8 mouse cellular contexts compared by ENCODE assay signal in genomic region chr8:124897386-124898250, GRCm38 (mm10). TPM values are rescaled to one million over a fixed set of nuclear protein-coding genes. Genes with fewer than 3 reads are reported as not detected.
DNase-seq lines count a peak whose midpoint lies in the region; ATAC-seq lines count a peak whose summit lies in the region.

TSS of gene Exoc8 (minus strand) at chr8:124897705.
TSS of gene Sprtn (plus strand) at chr8:124897886.

- peak within 1 kb of the TSS; percentile 76 for H3K27ac ChIP-seq in brown adipose tissue, adult 24 weeks (replicated peaks; ENCODE audit: low read depth, low read length)
- peak within 1 kb of the TSS; percentile 91 for H3K27ac ChIP-seq in heart, embryonic 13.5 days (replicated peaks)
- peak within 1 kb of the TSS; percentile 93 for H3K27ac ChIP-seq in liver, embryonic 12.5 days
- peak within 1 kb of the TSS; percentile 85 for H3K27ac ChIP-seq in stomach, embryonic 15.5 days

- H3K4me2 ChIP-seq in heart, embryonic 13.5 days = peak within 1 kb of the TSS; percentile 91
- peak within 1 kb of the TSS; percentile 99 for H3K4me2 ChIP-seq in liver, embryonic 12.5 days
- peak within 1 kb of the TSS; percentile 97 for H3K4me2 ChIP-seq in stomach, embryonic 15.5 days

- H3K36me3 ChIP-seq in heart, embryonic 13.5 days = peaks cover 70% of the 10 kb centered on the region
- H3K36me3 ChIP-seq in liver, embryonic 12.5 days = peaks cover 75% of the 10 kb centered on the region
- H3K36me3 ChIP-seq in stomach, embryonic 15.5 days = peaks cover 33% of the 10 kb centered on the region

- H3K9ac ChIP-seq in heart, embryonic 13.5 days = peak within 1 kb of the TSS; percentile 95
- H3K9ac ChIP-seq in liver, embryonic 12.5 days = peak within 1 kb of the TSS; percentile 93
- peak within 1 kb of the TSS; percentile 84 for H3K9ac ChIP-seq in stomach, embryonic 15.5 days

- H3K9me3 ChIP-seq in heart, embryonic 13.5 days = no peaks in the 10 kb centered on the region
- no peaks in the 10 kb centered on the region for H3K9me3 ChIP-seq in liver, embryonic 12.5 days (replicated peaks)
- H3K9me3 ChIP-seq in stomach, embryonic 15.5 days = no peaks in the 10 kb centered on the region

- no peaks in the 10 kb centered on the region for H3K27me3 ChIP-seq in heart, embryonic 13.5 days (replicated peaks)
- H3K27me3 ChIP-seq in liver, embryonic 12.5 days (replicated peaks) = no peaks in the 10 kb centered on the region
- H3K27me3 ChIP-seq in stomach, embryonic 15.5 days (replicated peaks) = no peaks in the 10 kb centered on the region

- under 1% methylated on average over 114 of the region's 114 CpGs for WGBS in heart, embryonic 13.5 days
- WGBS in liver, embryonic 12.5 days (ENCODE audit: insufficient replicate concordance) = under 1% methylated on average over 114 of the region's 114 CpGs
- under 1% methylated on average over 114 of the region's 114 CpGs for WGBS in stomach, embryonic 15.5 days

- H3K4me1 ChIP-seq in brown adipose tissue, adult 24 weeks (ENCODE audit: control insufficient read depth, insufficient read depth, insufficient read length, low read length) = peaks cover 19% of the 10 kb centered on the region
- H3K4me1 ChIP-seq in heart, embryonic 13.5 days = peaks cover 49% of the 10 kb centered on the region
- H3K4me1 ChIP-seq in liver, embryonic 12.5 days = peaks cover 44% of the 10 kb centered on the region
- H3K4me1 ChIP-seq in stomach, embryonic 15.5 days = peaks cover 24% of the 10 kb centered on the region

- ATAC-seq in heart, embryonic 13.5 days (ENCODE audit: extremely low read depth, insufficient number of reproducible peaks, low FRiP score, low TSS enrichment) = peak; percentile 80
- peak; percentile 93 for ATAC-seq in liver, embryonic 12.5 days
- ATAC-seq in stomach, embryonic 15.5 days (ENCODE audit: insufficient read depth, low FRiP score, low read depth) = peak; percentile 87

- DNase-seq in CD4-positive, CD25-positive, alpha-beta regulatory T cell, adult 2 months (ENCODE audit: low read depth, low spot score) = peak; percentile 98
- DNase-seq in fat pad, adult 2 months (ENCODE audit: extremely low read depth, low read depth, low spot score) = peak; percentile 7
- DNase-seq in kidney, postnatal 10 days = peak; percentile 98
- DNase-seq in natural killer cell, adult 2 months (ENCODE audit: low spot score in 2 of 2) = peak; percentile 96 to 97

- H3K4me3 ChIP-seq in brown adipose tissue, adult 24 weeks (ENCODE audit: insufficient read depth, low read depth, low read length) = peak within 1 kb of the TSS; percentile 92
- peak within 1 kb of the TSS; percentile 90 for H3K4me3 ChIP-seq in heart, embryonic 13.5 days
- H3K4me3 ChIP-seq in liver, embryonic 12.5 days = peak within 1 kb of the TSS; percentile 98
- H3K4me3 ChIP-seq in stomach, embryonic 15.5 days (replicated peaks) = peak within 1 kb of the TSS; percentile 91

RNA-seq across cellular contexts. Expression of gene Exoc8, which starts in this region (rescaled TPM):
- polyA plus RNA-seq in brown adipose tissue, adult 24 weeks (2012; ENCODE audit: insufficient read depth, insufficient read length, missing spikeins) = 9.7 and 13.5 TPM in 2 replicates
- polyA plus RNA-seq in heart, embryonic 13.5 days (2015; fragmentation: Nextera tagmentation; extraction: Ambion mirVana) = 5.9 and 6.2 TPM in 2 replicates
- 9.4 and 10.5 TPM in 2 replicates for polyA plus RNA-seq in liver, embryonic 12.5 days (2016; fragmentation: Nextera tagmentation; extraction: Ambion mirVana)
- 8.8 and 8.9 TPM in 2 replicates for polyA plus RNA-seq in stomach, embryonic 15.5 days (2015; fragmentation: Nextera tagmentation; extraction: Ambion mirVana)

RNA-seq across cellular contexts. Expression of gene Sprtn, which starts in this region (rescaled TPM):
- 10.2 and 14.9 TPM in 2 replicates for polyA plus RNA-seq in brown adipose tissue, adult 24 weeks (2012; ENCODE audit: insufficient read depth, insufficient read length, missing spikeins)
- 6.8 and 7.1 TPM in 2 replicates for polyA plus RNA-seq in heart, embryonic 13.5 days (2015; fragmentation: Nextera tagmentation; extraction: Ambion mirVana)
- polyA plus RNA-seq in liver, embryonic 12.5 days (2016; fragmentation: Nextera tagmentation; extraction: Ambion mirVana) = 11.1 and 12.4 TPM in 2 replicates
- 9.6 and 9.9 TPM in 2 replicates for polyA plus RNA-seq in stomach, embryonic 15.5 days (2015; fragmentation: Nextera tagmentation; extraction: Ambion mirVana)

Comparison
In these comparisons a context has a peak if more than half of its experiments do, and no peak if none do; other contexts are left out.
1. Peak in every context shown above with its lines: DNase-seq, ATAC-seq, H3K4me3 ChIP-seq and H3K27ac ChIP-seq.
2. DNase-seq: peak in every context shown above with its lines; median percentile 98 in CD4-positive, CD25-positive, alpha-beta regulatory T cell, adult 2 months; 98 in kidney, postnatal 10 days; 96 in natural killer cell, adult 2 months; 7 in fat pad, adult 2 months.